Mouse (Mus musculus) testis, adult 2 months (tissue): ENCODE measurements around the gene P2ry14. TPM values are rescaled to one million over a fixed set of nuclear protein-coding genes. Genes with fewer than 3 reads are reported as not detected.
"Not testable (repeated sequence)": the region's sequence is repeated elsewhere in the genome, so short reads cannot be mapped to it uniquely, and the experiment has no call there.

ENCODE experiments used
- H3K27ac ChIP-seq: fragments of 200-500 bp; 2 replicates; pipeline ENCODE4 v1.5.1; 2012; ENCODE audit warnings: low read depth, low read length; ENCODE audit not compliant: control insufficient read depth, insufficient read depth
- H3K27me3 ChIP-seq: fragments of 200-500 bp; 2 replicates; pipeline ENCODE4 v1.6.1; 2012; ENCODE audit warnings: mild to moderate bottlenecking, low read length, moderate library complexity; ENCODE audit not compliant: control insufficient read depth, insufficient read depth
- H3K36me3 ChIP-seq: fragments of 200-500 bp; 2 replicates; pipeline ENCODE4 v1.6.1; 2012; ENCODE audit warnings: mild to moderate bottlenecking, low read length; ENCODE audit not compliant: control insufficient read depth, insufficient read depth
- H3K4me1 ChIP-seq: fragments of 200-500 bp; 2 replicates; pipeline ENCODE4 v1.6.1; 2012; ENCODE audit warnings: low read length; ENCODE audit not compliant: control insufficient read depth, insufficient read depth
- H3K4me3 ChIP-seq: fragments of 200-500 bp; 2 replicates; pipeline ENCODE4 v1.5.1; 2012; ENCODE audit warnings: low read depth, mild to moderate bottlenecking, low read length, moderate library complexity, mixed read lengths; ENCODE audit not compliant: control insufficient read depth
- CTCF ChIP-seq: fragments of 200-500 bp; IDR thresholded peaks from 2 replicates; pipeline ENCODE4 v1.5.1; 2012; ENCODE audit warnings: low read depth, mild to moderate bottlenecking, inconsistent platforms, low read length, moderate library complexity; ENCODE audit not compliant: control insufficient read depth, insufficient read depth, insufficient replicate concordance
- POLR2A ChIP-seq: fragments of 200-500 bp; IDR thresholded peaks from 2 replicates; pipeline ENCODE4 v1.6.1; 2012; ENCODE audit warnings: low read depth, mild to moderate bottlenecking, inconsistent platforms, low read length, moderate library complexity; ENCODE audit not compliant: control insufficient read depth
- polyA plus RNA-seq: library from polyadenylated mRNA; depleted of rRNA; stranded (reverse); fragments of >200 nt; gene quantifications from 2 replicates; pipeline ENCODE4 v1.2.3, GENCODE M21; 2012

Gene P2ry14
- polyA plus RNA-seq, 1 experiment: 0.67 TPM

DNA sequence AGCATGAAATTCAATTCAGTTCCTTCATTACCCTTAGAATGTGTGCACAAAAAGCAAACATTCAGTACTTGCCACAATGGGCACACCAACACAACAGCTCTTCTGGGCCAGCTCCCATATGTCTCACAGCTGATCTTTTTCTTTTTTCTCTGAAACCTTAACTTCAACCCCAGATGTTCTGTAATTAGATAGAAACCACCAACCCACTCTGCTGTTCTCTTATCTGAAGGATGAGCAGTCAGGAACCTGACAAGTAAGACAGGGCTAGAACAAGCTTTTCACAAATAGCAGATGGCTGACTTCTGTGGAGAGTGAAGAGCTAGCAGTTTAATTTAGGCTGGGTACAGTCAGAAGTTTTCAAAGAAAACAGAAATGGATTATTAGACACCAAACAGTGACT lies 3.8 kb downstream of the P2ry14 start:
- Histone ChIP-seq H3K36me3 (no peaks in the 10 kb centered on the region), H3K27ac (no peak overlapping the region), H3K4me1 (no peaks in the 10 kb centered on the region), H3K4me3 (no peak overlapping the region), H3K27me3 (no peaks in the 10 kb centered on the region)
- TF ChIP-seq POLR2A (no peak), CTCF (no peak)

DNA sequence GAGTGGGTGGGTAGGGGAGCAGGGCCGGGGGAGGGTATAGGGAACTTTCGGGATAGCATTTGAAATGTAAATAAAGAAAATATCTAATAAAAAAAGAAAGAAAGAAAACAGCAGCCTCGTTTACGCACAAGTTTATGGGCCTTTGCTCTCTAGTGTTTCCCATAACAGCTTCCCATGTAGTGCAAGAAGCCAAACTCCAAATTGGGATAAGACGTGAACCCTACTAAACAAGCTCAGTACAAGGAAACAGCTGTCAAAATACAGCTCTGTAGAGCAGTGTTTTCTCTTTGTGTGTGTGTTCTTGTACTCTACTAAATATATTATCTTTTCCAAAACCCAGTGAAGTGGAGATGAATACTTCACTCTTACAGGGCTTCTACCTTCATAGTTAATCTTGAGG lies 8.2 kb downstream of the P2ry14 start:
- Histone ChIP-seq H3K27me3 (no peaks in the 10 kb centered on the region), H3K4me3 (no peak overlapping the region), H3K27ac (no peak overlapping the region), H3K4me1 (no peaks in the 10 kb centered on the region), H3K36me3 (no peaks in the 10 kb centered on the region)
- TF ChIP-seq POLR2A (no peak), CTCF (no peak)

DNA sequence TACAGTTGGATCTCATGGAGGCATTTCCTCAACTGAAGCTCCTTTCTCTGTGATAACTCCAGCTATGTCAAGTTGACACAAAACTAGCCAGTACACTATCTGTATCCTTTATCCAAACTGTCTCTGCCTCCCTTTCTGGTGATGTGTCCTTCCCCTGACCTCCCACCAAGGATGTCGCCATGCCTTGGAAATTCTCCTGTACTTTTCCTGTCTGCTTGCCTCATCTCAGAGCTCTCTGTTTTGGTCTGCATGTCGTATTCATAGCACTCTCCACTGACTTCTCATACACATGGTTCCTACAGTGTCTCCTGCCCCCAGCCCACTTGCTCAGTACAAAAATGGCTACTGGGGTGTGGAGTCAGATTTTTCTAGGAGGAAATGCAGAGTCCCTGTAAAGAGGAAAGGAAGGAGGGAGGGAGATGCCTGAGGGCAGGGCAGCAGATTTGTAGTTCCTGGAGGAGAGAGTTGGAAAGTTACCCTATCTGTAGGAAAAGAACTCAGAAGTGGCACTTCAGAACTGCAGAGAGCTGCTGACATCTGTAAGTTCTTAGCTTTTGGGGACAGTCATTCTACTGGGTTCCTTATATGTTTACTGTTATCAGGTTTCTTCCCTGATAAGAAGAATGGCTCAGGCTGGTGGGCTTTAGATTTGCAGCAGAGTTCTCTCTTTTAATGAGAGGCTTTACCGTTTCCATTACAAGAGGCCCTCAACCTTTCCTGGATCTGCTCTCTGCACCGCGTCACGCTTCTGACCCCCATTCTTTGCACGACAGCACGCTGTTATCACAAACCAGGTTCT lies 11.7 kb downstream of the P2ry14 start:
- no peaks in the 10 kb centered on the region for H3K36me3 ChIP-seq
- no peak overlapping the region for H3K4me3 ChIP-seq
- no peaks in the 10 kb centered on the region for H3K4me1 ChIP-seq
- no peak overlapping the region for H3K27ac ChIP-seq
- TF ChIP-seq POLR2A (no peak), CTCF (no peak)
- H3K27me3 ChIP-seq: no peaks in the 10 kb centered on the region

DNA sequence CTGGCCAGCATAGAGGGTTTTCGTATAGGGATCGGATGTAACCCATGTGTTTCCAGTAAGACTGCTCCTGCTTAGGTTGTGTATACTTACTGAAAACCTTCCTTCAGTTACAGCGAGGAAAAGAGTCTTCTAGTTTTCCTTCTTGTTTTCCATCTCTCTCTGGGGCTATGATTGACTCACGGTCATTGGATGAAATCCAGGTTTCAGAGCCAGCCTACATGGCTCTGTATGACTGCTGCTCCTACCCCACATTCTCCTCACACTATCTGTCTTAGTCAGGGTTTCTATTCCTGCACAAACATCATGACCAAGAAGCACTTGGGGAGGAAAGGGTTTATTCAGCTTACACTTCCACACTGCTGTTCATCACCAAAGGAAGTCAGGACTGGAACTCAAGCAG lies 12.5 kb downstream of the P2ry14 start:
- not testable (repeated sequence) for H3K27ac ChIP-seq, H3K4me1 ChIP-seq, H3K36me3 ChIP-seq, H3K27me3 ChIP-seq, H3K4me3 ChIP-seq

DNA sequence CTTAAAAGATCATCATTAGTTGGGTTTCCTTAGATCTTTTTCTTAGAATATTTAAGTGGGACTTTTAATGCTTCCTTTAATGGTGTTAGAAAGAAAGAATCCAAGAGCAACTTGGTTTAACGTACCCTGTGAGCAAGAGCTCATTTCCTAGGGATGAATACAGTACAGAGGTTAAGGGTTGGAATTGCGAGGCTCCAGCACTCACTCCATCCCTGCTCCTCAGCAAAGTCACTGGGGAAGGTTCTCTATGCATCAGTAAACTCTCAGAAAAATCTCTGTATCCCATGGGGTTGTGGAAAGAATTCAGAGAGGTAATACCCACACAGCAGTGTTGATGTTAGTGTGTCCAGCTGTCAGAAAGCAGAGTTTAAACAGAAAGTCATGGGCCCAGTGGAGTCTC lies 13.3 kb downstream of the P2ry14 start:
- no peak overlapping the region for H3K27ac ChIP-seq
- H3K27me3 ChIP-seq: no peaks in the 10 kb centered on the region
- no peak for TF ChIP-seq POLR2A
- TF ChIP-seq CTCF: no peak
- no peak overlapping the region for H3K4me3 ChIP-seq
- no peaks in the 10 kb centered on the region for H3K36me3 ChIP-seq
- no peaks in the 10 kb centered on the region for H3K4me1 ChIP-seq

DNA sequence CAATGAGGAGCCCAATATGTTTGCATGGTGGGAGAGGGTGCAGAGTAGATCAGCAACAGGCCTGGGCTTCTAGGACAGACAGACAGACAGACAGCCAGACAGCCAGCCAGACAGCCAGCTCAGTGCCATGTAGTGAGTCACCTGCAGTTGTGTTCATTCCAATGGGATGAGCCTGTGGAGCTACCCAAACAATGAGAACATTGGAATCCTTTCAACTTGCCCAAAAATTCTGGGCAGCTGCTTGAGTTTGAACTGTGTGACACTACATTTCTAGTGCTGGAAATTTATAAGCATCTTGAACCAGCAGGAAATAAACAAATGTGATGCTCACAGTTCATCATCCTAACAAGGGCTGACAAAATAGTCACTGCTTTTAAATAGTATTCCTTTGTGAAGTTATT lies 13.8 kb downstream of the P2ry14 start:
- no peaks in the 10 kb centered on the region for H3K4me1 ChIP-seq
- no peak overlapping the region for H3K27ac ChIP-seq
- no peak overlapping the region for H3K4me3 ChIP-seq
- no peaks in the 10 kb centered on the region for H3K27me3 ChIP-seq
- no peaks in the 10 kb centered on the region for H3K36me3 ChIP-seq
- TF ChIP-seq POLR2A: no peak
- no peak for TF ChIP-seq CTCF

DNA sequence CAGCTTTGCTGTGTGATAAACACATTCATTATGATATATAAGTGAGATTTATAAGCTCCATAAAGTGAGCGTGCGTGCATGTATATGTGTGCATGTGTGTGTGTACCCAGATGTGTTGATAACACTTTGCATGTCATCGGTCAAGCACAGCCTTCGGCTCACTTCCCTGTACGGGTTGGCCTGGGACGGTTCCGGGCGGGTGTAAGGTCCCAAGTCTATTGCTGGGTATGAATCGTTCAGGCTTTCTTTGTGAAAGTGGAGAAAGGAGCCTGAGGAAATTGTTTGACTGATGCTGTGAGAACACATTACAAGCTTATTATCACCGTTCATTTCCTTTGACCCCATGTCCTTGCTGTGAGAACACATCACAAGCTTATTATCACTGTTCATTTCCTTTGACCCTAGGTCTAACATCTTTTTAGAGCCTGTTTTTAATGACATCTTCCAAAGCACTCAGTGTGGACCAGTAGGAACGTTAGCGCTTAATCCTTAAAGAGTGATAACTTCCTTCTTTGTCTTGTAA lies 14.4 kb downstream of the P2ry14 start:
- H3K27ac ChIP-seq: no peak overlapping the region
- TF ChIP-seq POLR2A: no peak
- no peak for TF ChIP-seq CTCF
- H3K27me3 ChIP-seq: no peaks in the 10 kb centered on the region
- no peaks in the 10 kb centered on the region for H3K36me3 ChIP-seq
- no peaks in the 10 kb centered on the region for H3K4me1 ChIP-seq
- no peak overlapping the region for H3K4me3 ChIP-seq

DNA sequence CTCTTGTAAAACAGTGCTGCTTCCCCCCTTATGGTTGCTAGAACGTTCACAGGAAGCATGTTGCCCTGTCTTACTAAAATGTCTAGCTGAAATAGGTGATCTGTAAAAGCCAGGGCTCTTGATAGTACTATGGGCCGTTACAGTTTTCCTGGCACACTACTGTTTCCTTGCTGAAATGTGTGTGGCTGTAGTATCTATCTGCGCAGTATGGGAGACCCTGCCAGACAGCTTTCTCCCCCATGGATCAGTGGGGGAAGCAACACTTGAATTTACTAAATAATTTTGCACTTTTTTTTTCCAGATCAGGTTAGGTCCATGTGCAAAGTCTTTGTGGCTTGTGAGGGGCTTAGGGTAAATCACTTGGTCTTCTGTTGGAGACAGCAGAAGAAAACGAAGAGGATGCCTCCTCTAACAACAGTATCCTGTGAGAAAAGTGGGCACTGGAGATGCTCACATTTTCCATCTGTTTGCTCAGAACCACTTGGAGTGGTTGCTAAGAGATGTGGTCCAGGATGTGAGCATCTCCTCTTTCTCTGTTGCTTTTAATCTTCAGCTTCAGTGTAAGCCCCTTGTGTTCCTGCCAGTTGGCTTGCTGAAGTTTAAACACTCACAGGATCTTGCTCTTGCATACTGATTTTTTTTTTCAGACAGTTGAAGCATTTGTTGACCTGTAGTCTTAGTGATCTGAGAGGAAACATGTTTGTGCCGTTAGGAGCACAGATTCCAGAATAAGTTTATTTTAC lies 17.3 kb downstream of the P2ry14 start:
- Histone ChIP-seq H3K27me3 (no peaks in the 10 kb centered on the region), H3K36me3 (no peaks in the 10 kb centered on the region), H3K4me3 (no peak overlapping the region), H3K27ac (no peak overlapping the region), H3K4me1 (no peaks in the 10 kb centered on the region)
- no peak for TF ChIP-seq CTCF
- no peak for TF ChIP-seq POLR2A
